Mouse (Mus musculus): ENCODE measurements around the gene Phactr3. TPM values are rescaled to one million over a fixed set of nuclear protein-coding genes. Genes with fewer than 3 reads are reported as not detected.

The Phactr3 gene
- total RNA-seq, 2 experiments from 2014 or later, result 1.2 to 2.1 TPM

DNA sequence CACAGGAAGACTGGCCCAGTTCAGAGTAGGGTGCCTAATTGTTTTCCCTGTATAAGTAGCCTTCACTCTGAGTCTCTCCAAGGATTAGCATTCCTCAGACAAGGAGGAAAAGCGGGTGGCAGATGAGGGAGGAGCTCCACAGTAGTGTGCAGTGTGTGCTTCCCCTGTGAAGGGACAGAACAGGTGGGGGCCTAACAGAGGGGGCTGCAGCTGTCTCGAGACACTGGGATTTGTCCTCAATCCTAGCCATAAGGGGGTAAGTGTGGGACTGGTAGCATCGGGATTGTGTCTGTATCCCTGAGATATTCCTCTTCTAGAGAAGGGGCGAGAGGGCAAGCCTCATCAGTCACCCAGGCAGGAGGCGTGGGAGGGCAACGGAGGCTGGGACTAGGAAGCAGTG lies 66.1 kb downstream of the Phactr3 start:
- no peak for DNase-seq (ENCODE audit: low spot score in 2 of 2)

DNA sequence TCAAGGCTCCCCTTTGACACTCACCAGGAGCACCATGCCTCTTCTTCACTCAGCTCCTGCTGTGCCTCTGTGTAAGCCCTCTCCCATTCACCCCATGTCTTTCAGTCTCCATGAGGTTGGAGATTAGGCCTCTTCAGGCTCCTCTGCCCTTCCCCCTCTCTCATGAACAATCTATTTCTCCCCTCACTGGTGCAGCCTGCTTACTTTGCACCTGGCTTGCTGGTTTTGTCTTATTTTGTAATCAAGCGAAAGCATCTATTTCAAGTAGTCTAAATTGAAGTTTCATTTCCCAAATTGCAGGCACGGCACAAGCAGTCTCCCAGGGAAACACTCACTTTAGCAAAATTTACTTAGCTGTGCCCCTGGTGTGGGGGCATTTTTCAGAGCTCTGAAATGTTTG lies 70.2 kb downstream of the Phactr3 start:
- no peak for DNase-seq (ENCODE audit: low spot score in 2 of 2)

DNA sequence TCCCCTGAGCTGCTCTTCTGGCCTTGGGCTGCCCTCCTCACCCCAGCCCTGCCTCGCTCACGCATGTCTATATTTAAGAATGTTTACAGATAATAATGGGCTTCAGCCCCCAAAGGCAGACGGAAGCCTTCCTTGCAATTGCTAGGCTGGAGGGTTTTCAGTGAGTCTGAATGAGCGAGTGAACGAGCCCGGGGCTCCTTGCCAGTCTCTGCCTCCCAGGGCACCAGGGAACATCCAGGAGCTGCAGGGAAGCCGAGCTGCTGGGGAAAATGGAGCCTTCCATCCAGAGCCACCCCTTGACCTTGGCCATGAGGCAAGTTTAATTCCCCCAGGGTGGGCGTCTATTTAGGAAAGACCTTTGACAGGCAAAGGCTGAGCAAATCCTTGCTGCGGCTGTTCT lies 74.1 kb downstream of the Phactr3 start:
- no peak for DNase-seq (ENCODE audit: low spot score in 2 of 2)

DNA sequence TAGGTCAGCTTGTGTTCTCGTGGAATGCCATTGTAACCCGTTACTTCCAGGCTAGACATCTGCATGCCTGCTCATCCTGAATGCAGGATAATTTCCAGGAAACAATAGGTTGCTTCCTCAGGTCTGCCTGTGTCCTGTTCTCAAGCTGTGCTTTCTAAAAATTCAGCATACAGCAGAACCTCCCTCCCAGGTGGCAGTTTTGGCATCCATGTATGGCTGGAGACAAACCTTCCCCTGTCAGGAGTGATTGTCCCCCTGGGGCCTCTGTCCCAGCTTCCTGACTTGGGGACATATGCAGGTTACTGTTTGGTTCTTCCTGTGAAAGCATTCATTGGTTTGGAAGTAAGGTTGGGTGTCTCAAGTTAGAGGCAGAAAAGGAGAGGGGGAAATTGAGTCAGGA lies 74.7 kb downstream of the Phactr3 start:
- DNase-seq (ENCODE audit: low spot score in 2 of 2), result no peak

DNA sequence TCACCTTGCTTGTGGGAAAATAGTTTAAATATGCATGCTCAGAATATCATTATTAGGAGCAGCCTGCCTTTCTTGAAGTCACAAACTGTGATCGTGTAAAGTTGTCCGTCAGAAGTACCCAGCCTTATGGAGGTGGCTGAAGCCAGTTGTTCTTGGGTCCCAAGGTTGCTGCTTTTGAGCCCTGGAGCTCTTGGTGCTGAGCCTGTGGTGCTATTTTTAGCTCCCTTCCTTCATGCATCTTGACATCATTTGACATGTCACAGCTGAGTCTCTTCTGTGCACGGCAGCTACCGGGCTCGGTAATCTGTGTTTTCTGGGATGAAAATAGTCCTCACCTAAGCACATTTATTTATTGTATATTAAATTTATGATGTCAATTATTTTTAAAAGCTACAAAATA lies 76.1 kb downstream of the Phactr3 start:
- no peak for DNase-seq (ENCODE audit: low spot score in 2 of 2)

DNA sequence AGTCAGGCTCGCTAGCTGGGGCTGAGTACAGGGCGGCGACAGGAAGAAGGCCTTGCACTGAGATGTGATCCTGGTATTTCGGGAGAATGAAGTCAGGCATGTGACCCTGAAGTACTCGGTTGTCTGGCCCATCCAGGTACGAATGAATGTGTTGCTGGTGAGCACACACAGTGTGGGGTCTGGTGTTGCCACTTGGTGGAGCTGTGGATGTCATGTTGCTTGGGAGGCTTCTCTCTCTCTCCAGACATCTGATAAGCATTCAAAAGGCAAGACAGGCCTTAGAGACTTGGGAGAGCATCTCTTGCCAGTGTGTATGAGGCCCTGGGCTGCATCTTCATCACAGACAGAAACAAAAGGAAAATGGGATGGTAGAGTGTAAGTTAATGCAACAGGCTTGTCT lies 77.3 kb downstream of the Phactr3 start:
- DNase-seq (ENCODE audit: low spot score in 2 of 2), result no peak

DNA sequence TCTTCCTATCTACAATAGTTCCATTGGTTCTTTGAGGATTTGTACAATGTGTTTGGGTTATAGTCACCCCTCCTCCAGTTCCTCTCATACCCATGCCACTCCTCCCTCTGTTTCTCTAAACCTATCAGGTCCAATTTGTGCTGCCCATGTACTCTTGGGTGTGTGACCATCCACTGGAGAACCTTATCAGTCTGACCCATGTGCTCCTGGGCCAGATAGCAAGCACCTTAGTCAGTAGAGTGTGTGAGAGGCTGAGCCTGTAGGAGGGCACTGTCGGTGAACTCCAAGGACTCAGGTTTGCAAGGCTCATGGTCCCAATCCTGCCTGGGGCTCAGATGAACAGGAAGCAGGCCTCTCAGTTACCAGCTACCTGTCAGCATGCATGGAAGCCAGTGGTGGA lies 78.8 kb downstream of the Phactr3 start:
- DNase-seq (ENCODE audit: low spot score in 2 of 2), result no peak

DNA sequence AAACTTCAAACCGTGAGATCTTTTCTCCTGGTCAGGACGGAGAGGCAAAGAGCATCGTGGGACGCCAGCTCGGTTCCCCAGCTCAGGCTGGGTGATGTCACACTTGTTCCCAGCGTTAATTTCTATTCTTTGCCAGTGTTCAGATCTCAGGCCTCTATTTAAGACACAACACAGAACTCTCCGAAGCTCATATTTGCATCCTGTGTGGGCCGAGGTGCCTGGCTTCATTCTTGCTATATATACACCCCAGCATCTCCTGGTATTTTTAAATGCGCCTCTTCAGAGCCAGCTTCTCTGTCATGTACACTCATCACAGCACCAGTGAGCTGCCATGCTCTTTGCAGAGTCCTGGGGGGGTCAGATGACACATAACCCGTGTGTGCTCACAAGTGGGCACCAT lies 85.7 kb downstream of the Phactr3 start:
- DNase-seq (ENCODE audit: low spot score in 2 of 2), result no peak

DNA sequence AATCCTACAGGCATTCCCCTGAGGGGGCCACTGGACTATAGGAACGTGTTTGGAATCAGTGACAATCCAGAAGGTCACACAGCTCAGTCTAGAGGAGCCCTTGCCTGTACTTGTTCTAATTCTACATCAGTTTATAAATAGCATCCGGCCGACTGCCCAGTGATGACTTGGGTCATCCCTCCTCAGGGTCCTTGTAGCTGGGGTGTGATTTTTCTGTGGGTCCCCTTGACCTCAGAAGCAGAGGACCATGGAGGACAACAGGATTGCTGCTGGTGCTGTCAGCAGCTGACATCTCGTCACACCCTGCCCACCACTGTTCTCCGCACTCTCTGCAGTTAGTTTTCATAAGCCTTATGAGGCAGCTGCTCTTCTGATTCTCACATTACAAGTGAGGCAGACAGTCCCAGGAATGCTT lies 89.4 kb downstream of the Phactr3 start:
- no peak for DNase-seq (ENCODE audit: low spot score in 2 of 2)

DNA sequence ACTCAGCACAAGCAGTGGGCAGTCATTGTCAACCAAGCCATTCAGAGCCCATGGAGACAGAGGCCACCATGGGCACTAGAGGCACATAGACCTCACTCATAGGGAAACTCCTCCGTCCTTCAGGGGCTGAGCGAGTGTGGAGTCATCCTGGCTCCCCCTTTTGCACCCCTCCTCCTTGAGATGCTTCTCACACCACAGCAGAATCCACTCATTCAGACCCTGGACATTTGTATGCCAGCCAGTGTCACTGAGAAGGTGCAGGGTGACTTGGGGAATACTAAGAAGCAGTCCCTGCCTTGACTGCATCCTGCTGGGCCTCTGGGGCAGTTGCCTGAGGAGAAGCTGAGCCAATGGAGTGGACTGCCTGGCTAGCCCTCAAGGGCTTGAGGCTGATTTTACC lies 95.1 kb downstream of the Phactr3 start:
- no peak for DNase-seq (ENCODE audit: low spot score in 2 of 2)

DNA sequence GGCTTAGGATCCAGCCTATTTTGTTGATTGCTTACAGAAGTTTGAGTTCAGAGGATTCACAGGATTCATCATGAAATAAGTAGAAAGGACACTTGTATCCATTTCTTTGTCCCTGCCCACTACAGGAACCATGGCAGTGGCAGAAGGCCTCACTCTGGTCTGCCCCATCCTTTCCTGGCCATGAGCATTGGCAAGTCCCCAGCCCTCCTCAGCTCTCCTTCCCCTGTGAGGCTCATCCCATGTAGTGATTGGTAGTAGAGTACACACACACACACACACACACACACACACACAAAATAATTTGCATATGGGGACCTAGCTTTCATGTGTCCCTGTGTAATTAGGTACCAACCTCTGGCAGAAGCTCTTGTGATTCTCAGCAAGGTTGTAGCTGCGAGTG lies 95.8 kb downstream of the Phactr3 start:
- no peak for DNase-seq (ENCODE audit: low spot score in 2 of 2)

DNA sequence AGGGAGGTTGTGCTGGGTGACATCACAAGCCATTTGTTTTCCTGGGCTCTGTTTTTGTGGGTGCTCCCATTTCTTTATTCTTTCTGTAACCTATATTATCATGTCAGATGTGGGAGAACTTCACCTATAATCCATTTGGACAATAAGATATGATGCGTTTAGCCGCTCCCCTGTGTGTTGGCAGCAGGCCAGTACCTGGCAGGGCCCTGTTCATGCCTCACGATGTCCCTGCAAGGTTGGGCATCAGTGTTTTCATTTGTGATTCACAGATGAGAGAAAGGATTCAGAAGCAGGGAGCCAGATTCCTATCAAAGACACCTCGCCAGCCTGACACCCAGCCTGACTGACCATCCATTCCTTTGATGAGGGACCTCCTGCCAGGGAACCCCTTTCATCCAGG lies 99.7 kb downstream of the Phactr3 start:
- DNase-seq (ENCODE audit: low spot score in 2 of 2), result no peak

DNA sequence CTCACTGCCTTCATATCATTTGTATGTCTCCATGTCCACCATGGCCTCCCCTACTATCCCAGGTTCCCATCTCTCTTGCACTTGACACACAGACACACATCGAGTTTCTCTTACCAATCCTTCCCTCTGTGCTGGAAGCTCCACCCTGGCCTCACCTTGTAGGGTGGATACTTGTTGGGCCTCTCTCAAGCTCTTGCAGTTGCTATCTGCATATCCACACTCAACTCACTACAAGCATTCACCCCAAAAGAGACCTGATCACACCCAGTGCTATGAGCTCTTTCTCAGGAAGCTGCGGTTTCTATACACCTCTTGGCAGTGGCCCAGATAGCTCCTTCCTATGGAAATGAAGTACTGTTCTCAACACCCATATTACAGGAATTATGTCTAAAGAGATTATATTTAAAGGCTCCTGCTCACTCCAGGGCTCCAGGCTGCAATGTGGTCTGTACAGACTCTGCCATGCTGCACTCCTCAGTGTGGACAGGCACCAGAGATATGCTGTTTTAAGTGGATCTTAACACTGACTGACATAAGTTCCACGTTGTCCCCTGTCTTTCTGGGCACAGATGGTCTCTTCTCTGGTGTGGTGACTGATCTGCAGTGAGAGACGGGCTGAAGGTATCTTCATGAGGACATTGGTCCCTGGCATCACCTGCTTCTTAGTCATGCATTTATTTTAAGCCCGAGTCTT lies 100.8 kb downstream of the Phactr3 start:
- DNase-seq (ENCODE audit: low spot score in 2 of 2), result no peak

DNA sequence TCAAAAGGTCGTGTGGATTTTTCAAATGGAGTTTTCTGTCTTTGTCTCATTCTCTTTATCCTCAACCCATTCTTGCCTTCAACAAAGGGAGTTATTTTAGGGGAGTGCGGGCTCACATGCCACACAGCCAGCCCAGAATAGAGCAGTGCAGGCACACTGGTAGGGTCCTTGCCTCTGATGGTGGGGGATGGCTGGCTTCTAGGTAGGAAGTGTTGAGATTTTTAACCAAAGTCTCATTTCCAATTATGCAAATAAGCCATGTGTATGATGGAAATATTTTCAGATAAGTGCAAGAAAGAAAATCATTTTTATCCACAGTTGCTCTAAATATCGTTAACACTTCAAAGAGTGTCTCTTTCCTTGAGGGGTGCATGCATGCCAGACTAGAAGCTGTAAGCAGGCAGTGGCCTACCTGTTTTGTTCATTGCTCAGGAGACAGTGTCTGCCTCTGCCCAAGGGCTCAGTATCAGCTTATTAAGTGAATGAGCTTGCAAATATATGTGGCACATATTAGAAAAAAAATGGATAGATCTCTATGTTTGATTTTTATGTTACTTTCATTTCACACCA lies 101.5 kb downstream of the Phactr3 start:
- DNase-seq (ENCODE audit: low spot score in 2 of 2), result no peak

DNA sequence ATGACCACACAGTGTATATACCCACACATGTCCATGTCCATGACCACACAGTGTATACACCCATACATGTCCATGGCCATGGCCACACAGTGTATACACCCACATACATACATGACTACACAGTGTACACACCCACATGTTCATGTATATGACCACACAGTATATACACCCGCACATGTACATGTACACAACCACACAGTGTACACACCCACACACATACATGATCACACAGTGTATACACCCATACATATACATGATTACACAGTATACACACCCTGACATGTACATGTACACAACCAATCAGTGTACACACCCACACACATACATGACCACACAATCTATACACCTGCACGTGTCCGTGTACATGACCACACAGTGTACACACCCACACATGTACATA lies 102.2 kb downstream of the Phactr3 start:
- DNase-seq (ENCODE audit: low spot score in 2 of 2), result no peak

DNA sequence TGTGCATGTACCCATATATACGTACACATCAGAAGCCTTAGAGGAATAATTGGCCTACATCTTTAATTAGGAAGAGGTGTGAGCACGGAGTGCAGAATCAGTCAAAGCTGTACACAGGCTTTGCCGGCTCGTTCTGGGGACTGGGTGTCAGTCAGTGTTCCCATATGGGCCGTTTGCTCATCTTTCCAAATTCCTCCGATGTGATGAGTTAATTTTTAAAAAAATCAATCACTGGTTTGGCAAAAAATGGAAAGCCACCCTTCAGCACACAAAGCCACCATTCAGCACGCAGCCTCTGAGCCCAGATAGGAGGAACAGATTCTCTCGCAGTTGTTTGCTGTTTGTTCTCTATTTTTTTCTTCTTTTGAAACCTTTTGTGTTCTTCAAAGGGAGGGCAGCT lies 110.5 kb downstream of the Phactr3 start:
- no peak for DNase-seq (ENCODE audit: low spot score in 2 of 2)

DNA sequence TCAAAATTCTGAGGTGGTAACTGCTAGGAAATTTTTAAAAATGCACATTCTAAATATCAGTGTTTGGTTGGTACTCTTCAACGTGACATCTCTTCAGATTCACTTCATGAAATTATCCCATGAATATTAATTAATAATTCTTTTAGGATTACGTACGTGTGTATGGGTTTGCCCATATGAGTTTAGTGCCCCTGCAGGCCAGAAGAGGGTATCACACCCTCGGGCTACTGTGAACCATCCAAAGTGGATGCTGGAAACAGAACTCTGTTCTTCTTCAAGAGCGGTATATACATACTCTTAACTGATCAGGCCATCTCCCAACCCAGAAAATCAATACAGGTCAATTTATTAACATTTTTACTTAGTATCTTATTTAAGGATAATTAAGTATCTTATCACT lies 114.7 kb downstream of the Phactr3 start:
- no peak for DNase-seq (ENCODE audit: low spot score in 2 of 2)

DNA sequence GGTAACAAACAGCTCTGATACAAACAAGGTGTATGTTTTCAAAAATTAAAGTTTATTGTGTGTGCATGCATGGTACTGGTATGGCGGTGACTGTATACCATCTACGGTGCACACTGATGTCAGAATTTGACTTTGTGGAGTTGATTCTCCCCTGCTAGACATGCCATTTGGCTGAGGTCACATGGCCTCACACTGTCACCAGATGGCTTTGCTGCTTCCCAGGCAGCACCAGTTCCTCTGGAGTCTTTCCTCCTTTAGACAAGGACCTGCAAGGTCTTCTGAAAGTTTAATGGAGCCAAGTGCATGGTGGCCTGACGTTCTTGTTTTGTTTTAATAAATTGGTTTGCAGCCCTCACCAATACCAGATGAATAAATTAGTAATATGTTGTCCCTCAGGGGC lies 118.3 kb downstream of the Phactr3 start:
- DNase-seq (ENCODE audit: low spot score in 2 of 2), result no peak

DNA sequence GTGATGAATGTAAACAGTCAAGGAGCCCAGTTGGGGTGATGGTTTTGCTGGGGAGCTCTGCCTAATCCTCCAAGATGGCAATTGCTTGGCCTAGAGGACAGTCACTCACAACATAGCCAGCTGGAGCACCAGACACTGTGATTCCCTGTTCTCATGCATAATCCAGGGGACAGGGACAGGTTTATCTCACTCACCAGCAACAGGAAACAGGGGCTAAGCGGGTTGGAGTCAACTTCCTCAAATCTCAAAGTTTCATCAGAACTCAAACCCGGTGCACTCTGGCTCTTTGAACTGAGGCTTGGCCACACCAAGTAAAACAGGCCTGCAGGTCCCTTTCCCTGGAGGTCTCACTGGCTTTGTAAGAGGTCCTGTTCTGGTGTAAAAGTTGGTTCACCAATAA lies 119.7 kb downstream of the Phactr3 start:
- DNase-seq (ENCODE audit: low spot score in 2 of 2), result no peak

DNA sequence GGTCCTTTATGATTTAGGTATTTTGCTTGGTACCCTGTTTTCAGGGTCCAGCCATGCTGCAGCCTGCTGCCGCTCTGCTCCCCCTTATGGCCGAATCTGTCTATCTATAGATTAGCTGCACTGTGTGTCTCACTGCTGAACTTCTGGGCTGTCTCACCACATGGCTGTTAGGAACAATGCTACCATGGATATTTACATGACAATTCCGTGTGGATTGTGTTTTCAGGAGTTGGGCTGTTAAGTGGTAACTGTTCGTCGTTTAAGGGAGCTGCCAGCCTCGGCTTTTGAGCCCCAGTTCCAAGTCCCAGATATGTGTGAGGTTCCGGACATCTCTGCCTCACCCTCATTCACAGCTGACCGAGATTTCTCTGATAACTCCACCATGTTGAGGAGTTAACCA lies 122.1 kb downstream of the Phactr3 start:
- no peak for DNase-seq (ENCODE audit: low spot score in 2 of 2)

DNA sequence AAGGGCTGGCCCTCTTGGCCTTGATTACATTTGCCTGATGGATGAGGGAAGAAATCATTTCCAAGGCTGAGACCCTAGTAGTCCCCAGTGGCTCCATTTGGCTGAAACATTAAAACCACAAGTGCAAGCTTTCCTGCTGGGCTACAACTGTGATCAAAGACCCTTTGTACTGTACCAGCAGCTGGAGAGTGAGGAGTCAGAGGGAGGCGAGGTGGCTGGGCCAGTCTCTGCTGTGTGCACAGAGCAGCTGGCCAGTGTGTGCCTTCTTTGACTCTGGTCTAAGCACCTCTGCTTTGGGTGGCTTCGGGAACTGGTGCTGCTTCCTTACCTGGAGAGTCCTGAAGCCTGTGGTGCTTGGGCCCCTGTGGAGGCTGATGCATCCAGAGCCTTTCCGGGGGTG lies 122.6 kb downstream of the Phactr3 start:
- DNase-seq (ENCODE audit: low spot score in 2 of 2), result no peak

DNA sequence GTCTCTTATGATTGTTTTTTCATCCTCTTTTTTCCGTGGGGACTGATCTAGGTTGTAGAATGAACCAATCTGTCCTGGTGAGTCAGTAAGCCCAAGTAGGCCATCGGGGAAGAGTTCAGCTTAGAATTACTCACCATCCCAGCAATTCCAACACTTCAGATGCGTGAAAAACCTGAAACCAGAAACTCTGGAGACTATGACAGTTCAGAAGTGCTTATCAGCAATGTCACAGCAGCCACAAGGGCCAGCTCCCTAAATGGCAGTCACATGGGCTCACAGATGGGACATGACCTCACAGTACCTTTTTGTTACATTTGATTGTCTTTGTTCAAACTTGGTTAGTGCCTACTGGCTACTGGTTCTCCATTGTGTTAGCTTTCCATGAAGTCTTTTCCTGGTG lies 124.2 kb downstream of the Phactr3 start:
- DNase-seq (ENCODE audit: low spot score in 2 of 2), result no peak

DNA sequence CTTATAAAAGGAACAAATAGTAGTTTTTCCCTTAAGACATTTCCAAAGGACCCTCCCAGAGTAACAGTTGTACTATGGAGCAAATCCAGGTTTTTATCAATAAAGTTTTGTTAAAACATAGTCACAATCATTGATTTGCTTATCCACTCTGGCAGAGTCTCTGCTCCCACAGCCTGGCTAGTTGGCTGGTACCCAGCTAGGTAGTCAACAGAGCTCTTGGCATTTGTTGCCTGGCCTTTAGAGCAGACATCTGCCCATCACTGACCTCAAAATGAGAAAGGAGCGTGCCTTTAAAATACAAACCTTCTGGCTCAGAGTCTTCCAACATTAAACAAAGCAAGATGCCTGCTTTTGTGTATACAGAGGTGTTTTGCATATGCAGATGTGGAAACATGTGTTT lies 126.1 kb downstream of the Phactr3 start:
- DNase-seq (ENCODE audit: low spot score in 2 of 2), result no peak

All from adrenal gland, adult 18-20 months (tissue).